8 mouse cellular contexts compared by ENCODE assay signal in genomic region chr10:80173358-80173757, GRCm38 (mm10). TPM values are rescaled to one million over a fixed set of nuclear protein-coding genes. Genes with fewer than 3 reads are reported as not detected.
DNase-seq lines count a peak whose midpoint lies in the region; ATAC-seq lines count a peak whose summit lies in the region.

No protein-coding gene starts in this region.

- no peaks in the 10 kb centered on the region for H3K9me3 ChIP-seq in embryonic facial prominence, embryonic 13.5 days
- H3K9me3 ChIP-seq in hindbrain, embryonic 14.5 days (ENCODE audit: control insufficient read depth, low read length) = no peaks in the 10 kb centered on the region
- H3K9me3 ChIP-seq in midbrain, embryonic 16.5 days (replicated peaks; ENCODE audit: control insufficient read depth, low read length, poor library complexity, severe bottlenecking) = no peaks in the 10 kb centered on the region

- no peaks in the 10 kb centered on the region for H3K27me3 ChIP-seq in embryonic facial prominence, embryonic 13.5 days
- H3K27me3 ChIP-seq in hindbrain, embryonic 14.5 days (ENCODE audit: control insufficient read depth, insufficient read depth, low read length) = no peaks in the 10 kb centered on the region
- H3K27me3 ChIP-seq in midbrain, embryonic 16.5 days (ENCODE audit: control insufficient read depth, insufficient read depth, low read depth, low read length) = no peaks in the 10 kb centered on the region

- H3K4me1 ChIP-seq in embryonic facial prominence, embryonic 13.5 days = peaks cover 38% of the 10 kb centered on the region
- peaks cover 29% of the 10 kb centered on the region for H3K4me1 ChIP-seq in hindbrain, embryonic 14.5 days (replicated peaks; ENCODE audit: control insufficient read depth, insufficient read depth, low read length)
- H3K4me1 ChIP-seq in midbrain, embryonic 16.5 days (ENCODE audit: control insufficient read depth, insufficient read depth, low read length) = peaks cover 32% of the 10 kb centered on the region

- H3K36me3 ChIP-seq in embryonic facial prominence, embryonic 13.5 days = peaks cover 28% of the 10 kb centered on the region
- peaks cover 30% of the 10 kb centered on the region for H3K36me3 ChIP-seq in hindbrain, embryonic 14.5 days (replicated peaks; ENCODE audit: control insufficient read depth, insufficient read depth)
- H3K36me3 ChIP-seq in midbrain, embryonic 16.5 days (ENCODE audit: control insufficient read depth, insufficient read depth, low read length) = peaks cover 19% of the 10 kb centered on the region

- H3K4me3 ChIP-seq in embryonic facial prominence, embryonic 13.5 days = peak overlapping the region; percentile 58
- peak overlapping the region; percentile 46 for H3K4me3 ChIP-seq in hindbrain, embryonic 14.5 days (replicated peaks; ENCODE audit: low read length)
- peak overlapping the region; percentile 46 for H3K4me3 ChIP-seq in midbrain, embryonic 16.5 days (ENCODE audit: low read depth, low read length)

- peak overlapping the region; percentile 71 for H3K9ac ChIP-seq in embryonic facial prominence, embryonic 13.5 days
- peak overlapping the region; percentile 54 for H3K9ac ChIP-seq in hindbrain, embryonic 14.5 days
- peak overlapping the region; percentile 62 for H3K9ac ChIP-seq in midbrain, embryonic 16.5 days (ENCODE audit: low read depth, low read length)

- no peak for ATAC-seq in embryonic facial prominence, embryonic 13.5 days (ENCODE audit: insufficient number of reproducible peaks, insufficient read depth, low FRiP score, low TSS enrichment, low read depth)
- no peak for ATAC-seq in hindbrain, embryonic 14.5 days (ENCODE audit: low FRiP score)
- no peak for ATAC-seq in midbrain, embryonic 16.5 days

- peak overlapping the region; percentile 70 for H3K4me2 ChIP-seq in embryonic facial prominence, embryonic 13.5 days
- peak overlapping the region; percentile 55 for H3K4me2 ChIP-seq in hindbrain, embryonic 14.5 days (replicated peaks)
- peak overlapping the region; percentile 63 for H3K4me2 ChIP-seq in midbrain, embryonic 16.5 days (ENCODE audit: low read length)

- WGBS in embryonic facial prominence, embryonic 13.5 days = 7% methylated on average over 11 of the region's 11 CpGs
- 15% methylated on average over 11 of the region's 11 CpGs for whole genome bisulfite sequencing in hindbrain, embryonic 14.5 days
- WGBS in midbrain, embryonic 16.5 days = 14% methylated on average over 11 of the region's 11 CpGs

- DNase-seq in left cerebral cortex, adult 9 months (ENCODE audit: low spot score in 2 of 2) = peak; percentile 10 to 40
- DNase-seq in left cerebral cortex, postnatal 10 days (ENCODE audit: extremely low spot score in 1 of 2, low spot score in 2 of 2) = no peak
- DNase-seq in hindbrain, embryonic 14.5 days (ENCODE audit: low spot score) = no peak
- no peak for DNase-seq in left cerebral cortex, adult 8-10 months (ENCODE audit: low spot score in 2 of 2)
- DNase-seq in left cerebral cortex, adult 11 months (ENCODE audit: low spot score) = no peak
- no peak for DNase-seq in natural killer cell, adult 2 months (ENCODE audit: low spot score in 2 of 2)

- intact Hi-C loops in left cerebral cortex, postnatal 10 days (cut with DNase I) = no loop called here

- H3K27ac ChIP-seq in embryonic facial prominence, embryonic 13.5 days = peak overlapping the region; percentile 78
- H3K27ac ChIP-seq in hindbrain, embryonic 14.5 days = peak overlapping the region; percentile 87
- peak overlapping the region; percentile 84 for H3K27ac ChIP-seq in midbrain, embryonic 16.5 days (ENCODE audit: low read length)

RNA-seq across cellular contexts. Expression of gene 1600002K03Rik, which starts 0.6 kb away (rescaled TPM):
- 1 to 10 TPM; 4.5 TPM for total RNA-seq in left cerebral cortex, postnatal 10 days (2021)
- 11.0 and 11.6 TPM in 2 replicates for polyA plus RNA-seq in embryonic facial prominence, embryonic 13.5 days (2015; fragmentation: Nextera tagmentation; extraction: Ambion mirVana)
- 7.0 and 7.7 TPM in 2 replicates for polyA plus RNA-seq in hindbrain, embryonic 14.5 days (2014; fragmentation: Nextera tagmentation; extraction: Ambion mirVana)
- polyA plus RNA-seq in midbrain, embryonic 16.5 days (2015; fragmentation: Nextera tagmentation; extraction: Ambion mirVana) = 11.0 and 11.4 TPM in 2 replicates
- total RNA-seq in left cerebral cortex, adult 8-10 months (2022) = 1 to 10 TPM; 4.1 to 6.0 (median 5.5) TPM

RNA-seq across cellular contexts. Expression of gene Efna2, which starts 5.9 kb away (rescaled TPM):
- 10 to 100 TPM; 18.4 to 19.1 TPM for total RNA-seq in left cerebral cortex, postnatal 10 days (2021)
- 26.8 and 38.8 TPM in 2 replicates for polyA plus RNA-seq in embryonic facial prominence, embryonic 13.5 days (2015; fragmentation: Nextera tagmentation; extraction: Ambion mirVana)
- polyA plus RNA-seq in hindbrain, embryonic 14.5 days (2014; fragmentation: Nextera tagmentation; extraction: Ambion mirVana) = 25.9 and 26.2 TPM in 2 replicates
- polyA plus RNA-seq in midbrain, embryonic 16.5 days (2015; fragmentation: Nextera tagmentation; extraction: Ambion mirVana) = 37.3 and 43.3 TPM in 2 replicates
- 1 to 10 TPM; 6.8 to 9.1 (median 7.7) TPM for total RNA-seq in left cerebral cortex, adult 8-10 months (2022)

RNA-seq across cellular contexts. Expression of gene Cirbp, which starts 7.6 kb away (rescaled TPM):
- 100 to 1,000 TPM; 138 to 151 TPM for total RNA-seq in left cerebral cortex, postnatal 10 days (2021)
- 142 and 162 TPM in 2 replicates for polyA plus RNA-seq in embryonic facial prominence, embryonic 13.5 days (2015; fragmentation: Nextera tagmentation; extraction: Ambion mirVana)
- polyA plus RNA-seq in hindbrain, embryonic 14.5 days (2014; fragmentation: Nextera tagmentation; extraction: Ambion mirVana) = 203 and 252 TPM in 2 replicates
- 380 and 398 TPM in 2 replicates for polyA plus RNA-seq in midbrain, embryonic 16.5 days (2015; fragmentation: Nextera tagmentation; extraction: Ambion mirVana)
- total RNA-seq in left cerebral cortex, adult 8-10 months (2022) = 100 to 1,000 TPM; 124 to 159 (median 143) TPM

RNA-seq across cellular contexts. Expression of gene Midn, which starts 25.3 kb away (rescaled TPM):
- 100 to 1,000 TPM in 1 of 2 experiments, 10 to 100 TPM in 1; 92.6 to 103 TPM for total RNA-seq in left cerebral cortex, postnatal 10 days (2021)
- polyA plus RNA-seq in embryonic facial prominence, embryonic 13.5 days (2015; fragmentation: Nextera tagmentation; extraction: Ambion mirVana) = 21.2 and 25.7 TPM in 2 replicates
- polyA plus RNA-seq in hindbrain, embryonic 14.5 days (2014; fragmentation: Nextera tagmentation; extraction: Ambion mirVana) = 44.1 and 54.4 TPM in 2 replicates
- 15.5 and 21.1 TPM in 2 replicates for polyA plus RNA-seq in midbrain, embryonic 16.5 days (2015; fragmentation: Nextera tagmentation; extraction: Ambion mirVana)
- 10 to 100 TPM; 48.5 to 76.4 (median 64.1) TPM for total RNA-seq in left cerebral cortex, adult 8-10 months (2022)

RNA-seq across cellular contexts. Expression of gene Cbarp, which starts 32.7 kb away (rescaled TPM):
- total RNA-seq in left cerebral cortex, postnatal 10 days (2021) = 100 to 1,000 TPM; 394 to 415 TPM
- polyA plus RNA-seq in embryonic facial prominence, embryonic 13.5 days (2015; fragmentation: Nextera tagmentation; extraction: Ambion mirVana) = 6.8 and 9.8 TPM in 2 replicates
- polyA plus RNA-seq in hindbrain, embryonic 14.5 days (2014; fragmentation: Nextera tagmentation; extraction: Ambion mirVana) = 93.4 and 96.4 TPM in 2 replicates
- 70.3 and 81.6 TPM in 2 replicates for polyA plus RNA-seq in midbrain, embryonic 16.5 days (2015; fragmentation: Nextera tagmentation; extraction: Ambion mirVana)
- 100 to 1,000 TPM; 328 to 363 (median 358) TPM for total RNA-seq in left cerebral cortex, adult 8-10 months (2022)

Comparison
In these comparisons a context has a peak if more than half of its experiments do, and no peak if none do; other contexts are left out.
1. DNase-seq: peak in left cerebral cortex, adult 9 months (2 of 2); none in left cerebral cortex, postnatal 10 days (0 of 2), hindbrain, embryonic 14.5 days (single experiment), left cerebral cortex, adult 8-10 months (0 of 2), left cerebral cortex, adult 11 months (single experiment) and natural killer cell, adult 2 months (0 of 2).
2. Peak in every context shown above with its lines, with median percentiles within 50 percentile points of each other: H3K27ac ChIP-seq, H3K4me2 ChIP-seq, H3K4me3 ChIP-seq and H3K9ac ChIP-seq.